Mouse (Mus musculus) spleen, adult 12 weeks (tissue): ENCODE measurements at regions not wholly inside any gene's neighbourhood (a gene's known extent, or its start where the extent isn't known, plus 50 kb on each side); places are given as distances from the start of the nearest gene placed in this dataset.
"Not testable (repeated sequence)": the region's sequence is repeated elsewhere in the genome, so short reads cannot be mapped to it uniquely, and the experiment has no call there.

Source experiments
- DNase-seq: peaks from one replicate; pipeline ENCODE4 v3.0.0; 2022; ENCODE audit warnings: low spot score

- not testable (repeated sequence) for DNase-seq
Measured at GRCm38 (mm10) chr6:64948839-64949238, 93.5 kb upstream of the Smarcad1 start.

GRCm38 (mm10) chr6:64961608-64962486, 80.5 kb upstream of the Smarcad1 start:
- DNase-seq, result no peak

- DNase-seq, result no peak
Measured at GRCm38 (mm10) chr6:64962612-64963011, 79.8 kb upstream of the Smarcad1 start.

- DNase-seq, result no peak
Measured at GRCm38 (mm10) chr6:64964664-64965063, 77.7 kb upstream of the Smarcad1 start.

GRCm38 (mm10) chr6:64965203-64965602, 77.2 kb upstream of the Smarcad1 start:
- DNase-seq, result no peak

- DNase-seq, result no peak
Measured at GRCm38 (mm10) chr6:64970158-64970557, 72.2 kb upstream of the Smarcad1 start.

GRCm38 (mm10) chr6:64973968-64974367, 68.4 kb upstream of the Smarcad1 start:
- peak; percentile 14 for DNase-seq

- DNase-seq, result not testable (repeated sequence)
Measured at GRCm38 (mm10) chr6:64974453-64974852, 67.9 kb upstream of the Smarcad1 start.

- DNase-seq, result no peak
Measured at GRCm38 (mm10) chr6:64982132-64982531, 60.3 kb upstream of the Smarcad1 start.
